Mouse (Mus musculus) MEL (cell line): ENCODE data around the gene Cpeb4. TPM values are rescaled to one million over a fixed set of nuclear protein-coding genes. Genes with fewer than 3 reads are reported as not detected.

Experiments used
- DNase-seq: peaks from one replicate; pipeline ENCODE4 v3.0.0; 2011; ENCODE audit warnings: low read depth, low spot score
- H3K27ac ChIP-seq: 2 replicates; pipeline ENCODE4 v1.5.1; 2012; ENCODE audit warnings: low read depth, mild to moderate bottlenecking, control low read depth, low read length, moderate library complexity; ENCODE audit not compliant: control insufficient read depth
- H3K27me3 ChIP-seq, 2 experiments: fragments of 150-350 bp in 1 of 2; sonication (generic) in 1 of 2; 2 replicates each; pipeline ENCODE4 v1.6.1; 2012; ENCODE audit warnings: low read length in 2 of 2, mild to moderate bottlenecking in 2 of 2, improper control_type of control experiment in 1 of 2, moderate library complexity in 1 of 2; ENCODE audit not compliant: insufficient read depth in 2 of 2, control insufficient read depth in 1 of 2
- H3K36me3 ChIP-seq, 2 experiments: 2 replicates each; pipeline ENCODE4 v1.6.1; 2012 to 2014; ENCODE audit warnings: low read length in 2 of 2, improper control_type of control experiment in 1 of 2, inconsistent platforms in 1 of 2, mild to moderate bottlenecking in 1 of 2; ENCODE audit not compliant: insufficient read depth in 2 of 2, control insufficient read depth in 1 of 2
- H3K4me1 ChIP-seq, 2 experiments: fragments of 150-350 bp in 1 of 2; sonication (generic) in 1 of 2; 2 replicates each; pipeline ENCODE4 v1.6.1; 2012; ENCODE audit warnings: low read length in 2 of 2, improper control_type of control experiment in 1 of 2, mild to moderate bottlenecking in 1 of 2; ENCODE audit not compliant: insufficient read depth in 2 of 2, control insufficient read depth in 1 of 2
- H3K4me3 ChIP-seq, 2 experiments: fragments of 150-350 bp in 1 of 2; sonication (generic) in 1 of 2; 2 replicates each; pipeline ENCODE4 v1.5.1; 2012; ENCODE audit warnings: low read depth in 2 of 2, low read length in 2 of 2, mild to moderate bottlenecking in 2 of 2, moderate library complexity in 2 of 2, control low read depth in 1 of 2, improper control_type of control experiment in 1 of 2; ENCODE audit not compliant: control insufficient read depth in 1 of 2, insufficient read depth in 1 of 2
- H3K79me2 ChIP-seq: 2 replicates; pipeline ENCODE4 v1.6.1; 2012; ENCODE audit warnings: mild to moderate bottlenecking, low read length, moderate library complexity; ENCODE audit not compliant: control insufficient read depth, poor library complexity, insufficient read depth
- H3K9ac ChIP-seq: 2 replicates; pipeline ENCODE4 v1.6.1; 2012; ENCODE audit warnings: low read depth, mild to moderate bottlenecking, control low read depth, low read length, moderate library complexity; ENCODE audit not compliant: control insufficient read depth, poor library complexity, severe bottlenecking
- H3K9me3 ChIP-seq: fragments of 150-350 bp; sonication (generic); replicated peaks from 2 replicates; pipeline ENCODE4 v1.6.1; 2012; ENCODE audit warnings: mild to moderate bottlenecking, low read length, improper control_type of control experiment, moderate library complexity; ENCODE audit not compliant: insufficient read depth
- BHLHE40 ChIP-seq: IDR thresholded peaks from 2 replicates; pipeline ENCODE4 v1.6.1; 2012; ENCODE audit warnings: low read depth, mild to moderate bottlenecking, inconsistent platforms, low read length, improper control_type of control experiment, borderline replicate concordance
- CHD1 ChIP-seq: IDR thresholded peaks from 2 replicates; pipeline ENCODE4 v1.6.1; 2012; ENCODE audit warnings: low read depth, mild to moderate bottlenecking, inconsistent platforms, low read length, improper control_type of control experiment
- CHD2 ChIP-seq: IDR thresholded peaks from 2 replicates; pipeline ENCODE4 v1.6.1; 2011; ENCODE audit warnings: low read length, improper control_type of control experiment
- E2F4 ChIP-seq: IDR thresholded peaks from 2 replicates; pipeline ENCODE4 v1.6.1; 2011; ENCODE audit warnings: low read depth, low read length, improper control_type of control experiment, borderline replicate concordance
- HCFC1 ChIP-seq: IDR thresholded peaks from 2 replicates; pipeline ENCODE4 v1.6.1; 2012; ENCODE audit warnings: low read depth, mild to moderate bottlenecking, inconsistent platforms, low read length, improper control_type of control experiment, moderate library complexity
- JUND ChIP-seq: IDR thresholded peaks from 2 replicates; pipeline ENCODE4 v1.6.1; 2011; ENCODE audit warnings: low read depth, mild to moderate bottlenecking, improper control_type of control experiment, low read length
- MAX ChIP-seq: IDR thresholded peaks from 2 replicates; pipeline ENCODE4 v1.6.1; 2011; ENCODE audit warnings: low read length, improper control_type of control experiment
- MAZ ChIP-seq: IDR thresholded peaks from 2 replicates; pipeline ENCODE4 v1.6.1; 2012; ENCODE audit warnings: low read depth, mild to moderate bottlenecking, inconsistent platforms, low read length, improper control_type of control experiment
- MEF2A ChIP-seq: IDR thresholded peaks from 2 replicates; pipeline ENCODE4 v1.6.1; 2014; ENCODE audit warnings: low read depth, mild to moderate bottlenecking, inconsistent platforms, low read length, improper control_type of control experiment; ENCODE audit not compliant: poor library complexity, insufficient replicate concordance, severe bottlenecking; ENCODE audit errors: extremely low read depth
- MYC ChIP-seq: IDR thresholded peaks from 2 replicates; pipeline ENCODE4 v1.6.1; 2011; ENCODE audit warnings: low read depth, mild to moderate bottlenecking, low read length, improper control_type of control experiment, moderate library complexity
- NELFE ChIP-seq: IDR thresholded peaks from 2 replicates; pipeline ENCODE4 v1.6.1; 2011; ENCODE audit warnings: low read depth, low read length, improper control_type of control experiment
- NRF1 ChIP-seq: IDR thresholded peaks from 2 replicates; pipeline ENCODE4 v1.6.1; 2014; ENCODE audit warnings: low read depth, mild to moderate bottlenecking, inconsistent platforms, low read length, improper control_type of control experiment, moderate library complexity; ENCODE audit not compliant: poor library complexity, insufficient read depth, severe bottlenecking
- POLR2AphosphoS2 ChIP-seq: IDR thresholded peaks from 2 replicates; pipeline ENCODE4 v1.6.1; 2011; ENCODE audit warnings: low read length, improper control_type of control experiment
- RCOR1 ChIP-seq: IDR thresholded peaks from 2 replicates; pipeline ENCODE4 v1.6.1; 2012; ENCODE audit warnings: low read depth, mild to moderate bottlenecking, inconsistent platforms, low read length, improper control_type of control experiment
- SIN3A ChIP-seq: IDR thresholded peaks from 2 replicates; pipeline ENCODE4 v1.6.1; 2012; ENCODE audit warnings: low read length, improper control_type of control experiment, inconsistent platforms
- TBP ChIP-seq: IDR thresholded peaks from 2 replicates; pipeline ENCODE4 v1.8.0; 2011; ENCODE audit warnings: low read depth, low read length, improper control_type of control experiment
- UBTF ChIP-seq: IDR thresholded peaks from 2 replicates; pipeline ENCODE4 v1.6.1; 2012; ENCODE audit warnings: low read depth, mild to moderate bottlenecking, inconsistent platforms, low read length, improper control_type of control experiment, moderate library complexity, borderline replicate concordance; ENCODE audit not compliant: insufficient read depth
- USF1 ChIP-seq: IDR thresholded peaks from 2 replicates; pipeline ENCODE4 v1.6.1; 2014; ENCODE audit warnings: low read depth, mild to moderate bottlenecking, inconsistent platforms, low read length, improper control_type of control experiment, moderate library complexity
- USF2 ChIP-seq, 2 experiments: IDR thresholded peaks; 2 replicates each; pipeline ENCODE4 v1.6.1; 2011 to 2012; ENCODE audit warnings: improper control_type of control experiment in 2 of 2, low read length in 2 of 2, borderline replicate concordance in 1 of 2, inconsistent platforms in 1 of 2, low read depth in 1 of 2, mild to moderate bottlenecking in 1 of 2; ENCODE audit not compliant: insufficient read depth in 1 of 2
- ZKSCAN1 ChIP-seq: IDR thresholded peaks from 2 replicates; pipeline ENCODE4 v1.6.1; 2012; ENCODE audit warnings: low read depth, mild to moderate bottlenecking, inconsistent platforms, low read length, improper control_type of control experiment, moderate library complexity
- polyA plus RNA-seq, 2 experiments: library from polyadenylated mRNA; stranded (reverse) in 1 of 2; unstranded in 1 of 2; fragments of >175 nt in 1 of 2; fragments of >200 nt in 1 of 2; gene quantifications; 2 replicates each; pipeline versions ENCODE4 v1.2.1 to v1.2.4; 2012; ENCODE audit warnings: low replicate concordance in 2 of 2, low read depth in 1 of 2; ENCODE audit not compliant: insufficient read length in 2 of 2, insufficient read depth in 1 of 2, missing spikeins in 1 of 2
- total RNA-seq: library from RNA; depleted of rRNA; stranded (reverse); fragments of 300-350 nt; gene quantifications from 2 replicates; pipeline ENCODE4 v1.2.3, GENCODE M21; 2012

Gene Cpeb4
- total and polyA plus RNA-seq, 3 experiments: 3.8 to 4.9 TPM; not detected in 1

- Histone ChIP-seq H3K79me2 (no peaks in the 10 kb centered on the region), H3K27me3 (peaks cover 2 to 4% of the 10 kb centered on the region in 2 experiments; a peak in 2 of 4 replicates), H3K27ac (no peak overlapping the region), H3K4me3 (no peak overlapping the region), H3K9me3 (no peaks in the 10 kb centered on the region), H3K9ac (no peak overlapping the region), H3K36me3 (no peaks in the 10 kb centered on the region), H3K4me1 (no peaks in the 10 kb centered on the region)
- DNase-seq: no peak
- no peak for TF ChIP-seq USF1
- no peak for TF ChIP-seq E2F4
- no peak for TF ChIP-seq MYC
- TF ChIP-seq USF2 (IDR thresholded peaks at IDR 0.05; ENCODE audit: borderline replicate concordance in 1 of 2, insufficient read depth in 1 of 2, low read depth in 1 of 2, low read length in 2 of 2): no peak
- no peak for TF ChIP-seq RCOR1
- no peak for TF ChIP-seq HCFC1
- TF ChIP-seq MAX: no peak
- TF ChIP-seq ZKSCAN1: no peak
- TF ChIP-seq BHLHE40: no peak
- TF ChIP-seq CHD2: no peak
- TF ChIP-seq POLR2AphosphoS2: no peak
- no peak for TF ChIP-seq CHD1
Measured at GRCm38 (mm10) chr11:31850995-31851394, 21.0 kb upstream of the Cpeb4 start.

- no peaks in the 10 kb centered on the region for H3K9me3 ChIP-seq
- H3K27ac ChIP-seq: no peak overlapping the region
- no peaks in the 10 kb centered on the region for H3K79me2 ChIP-seq
- peaks cover 2 to 4% of the 10 kb centered on the region in 2 experiments; a peak in 2 of 4 replicates for H3K27me3 ChIP-seq
- no peak for DNase-seq
- TF ChIP-seq JUND (no peak), MAZ (no peak), NELFE (no peak), NRF1 (no peak), MEF2A (no peak), SIN3A (no peak), USF1 (no peak), CHD1 (no peak), UBTF (no peak), TBP (no peak)
- H3K4me1 ChIP-seq: no peaks in the 10 kb centered on the region
- H3K9ac ChIP-seq: no peak overlapping the region
- no peak overlapping the region for H3K4me3 ChIP-seq
- H3K36me3 ChIP-seq: no peaks in the 10 kb centered on the region
Measured at GRCm38 (mm10) chr11:31851702-31852560, 20.1 kb upstream of the Cpeb4 start.
